Mouse (Mus musculus) midbrain, embryonic 11.5 days (tissue): ENCODE data around the gene Nr0b2. TPM values are rescaled to one million over a fixed set of nuclear protein-coding genes. Genes with fewer than 3 reads are reported as not detected.
"Not testable (repeated sequence)": the region's sequence is repeated elsewhere in the genome, so short reads cannot be mapped to it uniquely, and the experiment has no call there.

Experiments
- ATAC-seq: fragments of 200-750 bp; cut with Nextera tagmentation; 2 replicates; pipeline ENCODE4 v1.8.0; 2017; ENCODE audit warnings: moderate TSS enrichment, moderate library complexity; ENCODE audit not compliant: low FRiP score
- DNase-seq: peaks from one replicate; pipeline ENCODE4 v3.0.0; 2015; ENCODE audit warnings: low spot score; ENCODE audit errors: missing footprints
- H3K27ac ChIP-seq: fragments of 300-500 bp; sonication (generic); 2 replicates; pipeline ENCODE4 v1.5.1; 2014; ENCODE audit warnings: low read depth, low read length
- H3K27me3 ChIP-seq: fragments of 300-500 bp; sonication (generic); 2 replicates; pipeline ENCODE4 v1.6.1; 2014; ENCODE audit warnings: mild to moderate bottlenecking, low read length, moderate library complexity, mixed read lengths; ENCODE audit not compliant: control insufficient read depth, insufficient read depth
- H3K36me3 ChIP-seq: fragments of 300-500 bp; sonication (generic); 2 replicates; pipeline ENCODE4 v1.6.1; 2014; ENCODE audit warnings: mild to moderate bottlenecking, low read length, moderate library complexity, mixed read lengths; ENCODE audit not compliant: control insufficient read depth, insufficient read depth
- H3K4me1 ChIP-seq: fragments of 300-500 bp; sonication (generic); 2 replicates; pipeline ENCODE4 v1.6.1; 2014; ENCODE audit warnings: low read length; ENCODE audit not compliant: control insufficient read depth, insufficient read depth
- H3K4me2 ChIP-seq: fragments of 300-500 bp; sonication (generic); 2 replicates; pipeline ENCODE4 v1.6.1; 2014; ENCODE audit warnings: mild to moderate bottlenecking, moderate library complexity
- H3K4me3 ChIP-seq: fragments of 300-500 bp; sonication (generic); 2 replicates; pipeline ENCODE4 v1.5.1; 2014; ENCODE audit warnings: low read depth, low read length
- H3K9ac ChIP-seq: fragments of 300-500 bp; sonication (generic); 2 replicates; pipeline ENCODE4 v1.6.1; 2014; ENCODE audit warnings: low read length
- H3K9me3 ChIP-seq: fragments of 300-500 bp; sonication (generic); 2 replicates; pipeline ENCODE4 v1.6.1; 2016; ENCODE audit warnings: low read length; ENCODE audit not compliant: control insufficient read depth
- WGBS: fragments of 180-500 bp; shearing (Covaris S2); extraction: QIAGEN DNeasy Blood & Tissue Kit; methylation state at CpG from one replicate; pipeline ENCODE4 v1.1.7; 2014; 5-methylcytosine and 5-hydroxymethylcytosine counted together
- polyA plus RNA-seq: library from polyadenylated mRNA; unstranded; fragments of >200 nt; fragmentation: Nextera tagmentation; extraction: Ambion mirVana; gene quantifications from 2 replicates; pipeline ENCODE4 v1.2.1, GENCODE M21; 2014

Gene Nr0b2
- not detected in 2 replicates for polyA plus RNA-seq

- Histone ChIP-seq H3K9ac (no peak within 1 kb of the TSS), H3K4me1 (no peaks in the 10 kb centered on the region), H3K9me3 (no peaks in the 10 kb centered on the region), H3K27ac (no peak within 1 kb of the TSS), H3K4me3 (no peak within 1 kb of the TSS), H3K27me3 (no peaks in the 10 kb centered on the region), H3K36me3 (no peaks in the 10 kb centered on the region), H3K4me2 (no peak within 1 kb of the TSS)
- 77% methylated on average over 10 of the region's 10 CpGs for WGBS
- ATAC-seq, result no peak
- no peak for DNase-seq
Measured at GRCm38 (mm10) chr4:133552768-133553447, at the start of gene Nr0b2. Nr0b2 (plus strand) TSS chr4:133553376.

- H3K4me2 ChIP-seq, result no peak overlapping the region
- H3K4me3 ChIP-seq, result no peak overlapping the region
- no peak for DNase-seq
- no peak overlapping the region for H3K27ac ChIP-seq
- no peaks in the 10 kb centered on the region for H3K36me3 ChIP-seq
- H3K27me3 ChIP-seq, result peaks cover 19% of the 10 kb centered on the region
- H3K4me1 ChIP-seq, result no peaks in the 10 kb centered on the region
- 66% methylated on average over 5 of the region's 5 CpGs for WGBS
- ATAC-seq, result no peak
- no peak overlapping the region for H3K9ac ChIP-seq
- no peaks in the 10 kb centered on the region for H3K9me3 ChIP-seq
Measured at GRCm38 (mm10) chr4:133504300-133504699, 48.9 kb upstream of the Nr0b2 start.

GRCm38 (mm10) chr4:133504755-133505485, 48.3 kb upstream of the Nr0b2 start:
- Histone ChIP-seq H3K36me3 (no peaks in the 10 kb centered on the region), H3K9ac (no peak overlapping the region), H3K4me3 (no peak overlapping the region), H3K27ac (no peak overlapping the region), H3K4me1 (no peaks in the 10 kb centered on the region), H3K27me3 (peaks cover 12% of the 10 kb centered on the region), H3K9me3 (no peaks in the 10 kb centered on the region), H3K4me2 (no peak overlapping the region)
- no peak for DNase-seq
- ATAC-seq, result no peak
- WGBS, result 64% methylated on average over 9 of the region's 9 CpGs

GRCm38 (mm10) chr4:133506573-133506972, 46.6 kb upstream of the Nr0b2 start:
- H3K4me3 ChIP-seq, result no peak overlapping the region
- H3K9me3 ChIP-seq, result no peaks in the 10 kb centered on the region
- ATAC-seq, result no peak
- H3K36me3 ChIP-seq, result no peaks in the 10 kb centered on the region
- 80% methylated on average over 5 of the region's 5 CpGs for WGBS
- no peak overlapping the region for H3K9ac ChIP-seq
- no peak overlapping the region for H3K4me2 ChIP-seq
- H3K27ac ChIP-seq, result no peak overlapping the region
- no peak for DNase-seq
- peaks cover 3% of the 10 kb centered on the region; the same call in 1 of the 2 replicates for H3K27me3 ChIP-seq
- H3K4me1 ChIP-seq, result no peaks in the 10 kb centered on the region

- H3K9me3 ChIP-seq, result no peaks in the 10 kb centered on the region
- ATAC-seq (no peak), DNase-seq (no peak)
- no peaks in the 10 kb centered on the region for H3K4me1 ChIP-seq
- H3K9ac ChIP-seq, result no peak overlapping the region
- no peak overlapping the region for H3K4me3 ChIP-seq
- WGBS, result 88% methylated on average over 7 of the region's 7 CpGs
- no peaks in the 10 kb centered on the region for H3K36me3 ChIP-seq
- H3K27me3 ChIP-seq, result no peaks in the 10 kb centered on the region
- H3K27ac ChIP-seq, result no peak overlapping the region
- H3K4me2 ChIP-seq, result no peak overlapping the region
Measured at GRCm38 (mm10) chr4:133508990-133509389, 44.2 kb upstream of the Nr0b2 start.

GRCm38 (mm10) chr4:133511050-133511449, 42.1 kb upstream of the Nr0b2 start:
- Histone ChIP-seq H3K27me3 (no peaks in the 10 kb centered on the region), H3K36me3 (no peaks in the 10 kb centered on the region), H3K9ac (no peak overlapping the region), H3K4me3 (no peak overlapping the region), H3K27ac (no peak overlapping the region), H3K4me1 (no peaks in the 10 kb centered on the region), H3K4me2 (no peak overlapping the region), H3K9me3 (no peaks in the 10 kb centered on the region)
- DNase-seq (no peak), ATAC-seq (no peak)
- 81% methylated on average over 5 of the region's 5 CpGs for WGBS

- H3K4me3 ChIP-seq, H3K36me3 ChIP-seq, H3K9ac ChIP-seq, DNase-seq, H3K27ac ChIP-seq, H3K9me3 ChIP-seq, H3K4me2 ChIP-seq, H3K4me1 ChIP-seq, ATAC-seq, H3K27me3 ChIP-seq: not testable (repeated sequence)
- WGBS, result 61% methylated on average over 4 of the region's 5 CpGs
Measured at GRCm38 (mm10) chr4:133512511-133512910, 40.7 kb upstream of the Nr0b2 start.

- no peaks in the 10 kb centered on the region for H3K9me3 ChIP-seq
- no peaks in the 10 kb centered on the region for H3K4me1 ChIP-seq
- H3K4me2 ChIP-seq, result no peak overlapping the region
- ATAC-seq, result no peak
- peaks cover 4% of the 10 kb centered on the region; the same call in 1 of the 2 replicates for H3K27me3 ChIP-seq
- H3K36me3 ChIP-seq, result no peaks in the 10 kb centered on the region
- H3K27ac ChIP-seq, result no peak overlapping the region
- WGBS, result 12% methylated on average over 8 of the region's 8 CpGs
- no peak overlapping the region for H3K4me3 ChIP-seq
- DNase-seq, result peak; percentile 95
- no peak overlapping the region for H3K9ac ChIP-seq
Measured at GRCm38 (mm10) chr4:133512972-133513371, 40.2 kb upstream of the Nr0b2 start.

GRCm38 (mm10) chr4:133518601-133519368, 34.4 kb upstream of the Nr0b2 start, which contains the start of gene Kdf1:
Kdf1 (plus strand) TSS chr4:133518963.
- Histone ChIP-seq H3K36me3 (no peaks in the 10 kb centered on the region), H3K9ac (no peak within 1 kb of the TSS), H3K27ac (no peak within 1 kb of the TSS), H3K27me3 (peaks cover 34% of the 10 kb centered on the region), H3K4me3 (peak within 1 kb of the TSS; percentile 20), H3K4me1 (no peaks in the 10 kb centered on the region), H3K4me2 (peak within 1 kb of the TSS; percentile 32), H3K9me3 (no peaks in the 10 kb centered on the region)
- ATAC-seq (no peak), DNase-seq (peak; percentile 74)
- 5% methylated on average over 47 of the region's 69 CpGs for WGBS
